Mouse (Mus musculus) embryonic fibroblast, embryonic 13.5 days (primary cell): ENCODE data around the gene Nkx2-3.

Experiments
- CTCF ChIP-seq: IDR thresholded peaks from 2 replicates; pipeline ENCODE4 v1.5.1; 2011; ENCODE audit warnings: mild to moderate bottlenecking, control low read depth, low read length, moderate library complexity, borderline replicate concordance; ENCODE audit not compliant: insufficient read depth
- POLR2A ChIP-seq: IDR thresholded peaks from 2 replicates; pipeline ENCODE4 v1.6.1; 2011; ENCODE audit warnings: low read depth, mild to moderate bottlenecking, control low read depth, low read length, moderate library complexity

GRCm38 (mm10) chr19:43596981-43597380 lies 15.1 kb upstream of the Nkx2-3 start:
- TF ChIP-seq CTCF (no peak), POLR2A (no peak)
